Mouse (Mus musculus) urinary bladder, adult 18-20 months (tissue): ENCODE results near the gene Add3.

Experiments
- DNase-seq, 2 experiments: peaks; one replicate each; pipeline ENCODE4 v3.0.0; 2022; ENCODE audit warnings: low spot score in 2 of 2, mixed read lengths in 2 of 2

Gene Add3

DNA sequence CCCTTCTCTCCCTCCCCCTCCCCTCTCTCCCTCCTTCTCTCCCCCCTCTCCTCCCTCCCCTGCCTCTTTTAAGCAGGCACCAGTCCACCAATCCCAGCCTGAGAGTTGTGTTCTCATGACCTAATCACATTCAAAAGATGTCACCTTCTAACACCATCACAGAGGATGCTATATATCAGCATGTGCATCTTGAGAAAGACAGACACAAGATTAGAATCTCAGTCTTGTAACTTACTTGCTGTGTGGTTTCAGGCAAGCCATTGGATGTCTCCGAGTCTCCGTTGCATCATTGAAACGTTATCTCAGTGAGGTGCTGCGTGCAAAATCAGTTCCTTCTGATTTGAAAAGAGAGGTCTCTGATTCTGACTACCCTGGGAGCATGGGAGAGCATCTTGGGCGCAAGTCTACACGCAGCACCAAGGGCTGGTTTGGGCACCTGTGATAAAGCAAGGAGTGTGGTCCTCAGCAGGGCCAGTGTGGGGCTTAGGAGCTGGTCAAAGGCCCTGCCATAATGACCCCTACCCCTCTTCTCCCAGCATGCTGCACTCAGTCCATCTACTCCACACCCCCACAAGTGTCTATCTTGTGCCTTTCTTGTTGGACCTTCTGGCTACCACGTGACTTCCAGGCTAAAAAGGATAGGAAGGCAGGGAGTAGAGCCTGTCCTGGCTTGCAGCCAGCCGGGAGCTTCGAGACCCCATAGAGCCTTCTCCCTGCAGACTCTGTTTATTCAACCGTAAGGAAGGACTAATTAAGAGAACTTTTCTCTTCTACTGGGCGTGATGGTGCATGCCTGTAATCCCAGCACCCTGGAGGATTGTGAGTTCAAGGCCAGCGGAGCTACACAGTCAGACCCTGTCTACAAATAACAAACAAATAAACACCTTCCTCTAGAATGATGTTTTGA, 124.8 kb downstream of the Add3 start:
- DNase-seq, result no peak

- no peak for DNase-seq
Observed at GRCm38 (mm10) chr19:53267305-53267704, 127.1 kb downstream of the Add3 start.

DNA sequence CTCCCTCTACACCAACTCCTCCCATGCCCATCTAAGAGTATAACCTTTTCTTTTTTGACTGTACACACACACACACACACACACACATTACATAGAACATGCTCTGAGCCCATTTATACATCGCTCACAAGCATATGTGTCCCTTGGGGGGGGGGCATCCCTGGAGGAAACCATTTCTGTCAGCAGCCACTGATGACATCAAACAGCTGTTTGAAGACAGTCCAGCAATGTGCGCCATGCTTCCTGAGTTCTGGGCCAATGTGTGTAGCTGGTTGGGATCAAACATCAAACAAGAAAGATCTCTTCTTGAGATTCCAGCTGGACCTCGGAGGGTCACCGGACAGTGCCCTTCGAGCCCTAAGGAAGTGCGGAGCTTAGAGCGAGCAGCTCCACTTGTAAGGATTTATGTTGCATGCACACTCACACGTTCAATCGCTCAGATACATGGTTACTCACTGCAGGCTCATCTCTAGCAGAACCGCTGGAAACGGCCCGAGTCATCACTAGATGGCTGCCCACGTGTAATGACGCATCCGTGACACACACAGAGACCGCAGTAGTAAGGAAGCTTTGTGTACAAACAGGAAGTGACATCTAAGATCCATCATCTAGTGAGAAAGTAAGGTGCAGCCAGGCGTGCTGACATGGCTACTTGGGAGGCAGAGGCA, 132.9 kb downstream of the Add3 start:
- DNase-seq, result no peak

GRCm38 (mm10) chr19:53273781-53274428, 133.7 kb downstream of the Add3 start:
- no peak for DNase-seq

GRCm38 (mm10) chr19:53275204-53275603, 135.0 kb downstream of the Add3 start:
- DNase-seq, result no peak

DNA sequence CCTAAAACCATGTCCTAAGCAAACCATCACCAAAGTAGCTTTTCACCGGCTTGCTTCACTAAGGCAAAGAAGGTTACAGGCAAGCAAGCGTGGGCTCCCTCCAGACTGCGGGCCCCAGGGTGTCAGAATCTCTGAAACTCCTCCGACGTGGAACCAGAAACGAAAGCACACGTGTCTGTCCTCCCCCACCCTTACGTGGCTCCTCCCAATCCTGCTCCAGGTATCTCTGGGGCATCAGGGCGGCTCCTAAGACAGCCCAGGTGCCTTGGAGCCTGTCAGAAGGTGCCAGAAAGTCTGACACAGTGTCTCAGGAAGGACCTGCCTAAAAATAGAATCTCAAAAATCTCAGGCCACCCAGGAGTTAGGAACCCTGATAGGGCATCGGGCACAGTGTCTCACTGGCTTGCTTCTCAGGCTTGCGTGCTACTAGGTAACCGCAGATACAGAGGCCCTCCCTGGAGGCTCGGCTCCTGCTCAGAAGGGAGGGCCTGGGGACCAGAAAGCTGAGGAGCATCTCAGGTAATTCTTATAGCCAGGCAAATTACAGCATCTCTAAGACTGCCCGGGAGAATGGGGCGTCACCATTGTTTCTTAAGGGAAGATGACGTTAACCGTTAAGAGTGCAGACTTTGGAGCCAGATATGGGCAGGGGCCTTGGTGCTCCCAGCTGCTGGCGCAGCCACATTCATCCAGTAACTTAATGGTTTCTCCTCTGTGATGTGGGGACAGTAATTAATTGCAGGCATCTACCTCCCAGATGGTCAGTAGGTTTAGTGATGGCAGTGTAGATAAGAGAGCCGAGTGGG, 136.9 kb downstream of the Add3 start:
- peak; percentile 20 to 31 for DNase-seq

DNA sequence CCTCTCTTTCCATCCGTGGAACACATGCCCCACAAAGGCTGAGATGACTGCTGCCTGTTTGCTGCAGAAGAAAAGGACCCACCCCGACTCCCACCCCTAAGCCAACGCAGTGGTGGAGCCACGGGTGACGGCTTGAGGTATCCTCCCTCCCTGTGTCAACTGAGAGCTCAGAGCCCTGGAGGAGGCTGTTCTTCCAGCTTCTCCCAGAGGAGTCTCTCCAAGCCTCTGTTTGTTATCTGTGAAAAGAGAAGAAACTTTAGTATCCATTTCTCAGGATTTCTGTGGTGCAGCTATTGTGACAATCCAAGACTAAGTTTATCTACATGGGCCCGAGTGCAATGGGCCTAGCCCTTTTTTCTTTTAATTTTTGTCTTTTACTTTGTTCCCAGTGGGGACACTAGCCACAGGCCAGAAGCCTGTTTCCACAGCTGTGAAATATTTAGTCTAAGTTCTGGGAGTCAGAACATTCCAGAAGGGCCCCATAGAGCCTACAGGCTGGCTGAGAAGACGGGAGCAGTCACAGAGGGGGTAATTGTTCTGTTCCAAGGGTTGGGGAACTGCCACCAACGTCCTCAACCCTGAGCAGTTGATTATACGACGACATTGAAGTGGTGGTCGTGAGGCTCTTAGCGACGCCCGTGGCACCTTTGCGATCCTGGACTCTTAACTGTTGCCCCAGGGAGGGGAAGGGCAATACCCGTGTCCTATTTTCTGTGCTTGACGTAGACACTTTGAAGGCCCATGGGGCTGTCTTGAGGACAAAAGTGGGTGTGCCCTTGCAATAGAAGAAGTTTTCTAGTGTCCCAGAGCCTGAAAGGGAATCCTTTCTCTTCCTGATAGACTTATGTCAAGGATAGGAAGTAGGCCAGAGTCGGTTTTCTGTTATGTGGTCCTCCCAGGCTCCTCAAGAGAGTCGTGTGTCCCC, 138.5 kb downstream of the Add3 start:
- no peak for DNase-seq

GRCm38 (mm10) chr19:53280254-53280653, 140.0 kb downstream of the Add3 start:
- DNase-seq, result no peak

DNA sequence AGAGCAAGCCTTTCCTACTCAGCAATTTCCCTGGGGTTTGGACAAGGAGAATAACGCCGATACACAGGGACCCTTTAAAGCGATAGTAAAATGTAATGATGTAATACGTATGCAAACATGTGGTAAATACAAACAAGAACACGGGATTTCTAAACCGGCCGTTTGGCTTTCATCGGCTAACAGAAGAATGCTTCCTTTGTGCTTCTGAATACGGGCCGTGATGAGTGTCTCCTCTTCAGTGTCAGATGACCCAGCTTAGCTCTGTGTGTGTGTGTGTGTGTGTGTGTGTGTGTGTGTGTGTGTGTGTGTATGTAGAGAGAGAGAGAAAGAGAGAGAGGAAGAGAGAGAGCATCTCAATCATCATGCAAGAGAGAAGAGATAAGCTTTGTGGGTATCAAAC, 142.3 kb downstream of the Add3 start:
- DNase-seq, result no peak

DNA sequence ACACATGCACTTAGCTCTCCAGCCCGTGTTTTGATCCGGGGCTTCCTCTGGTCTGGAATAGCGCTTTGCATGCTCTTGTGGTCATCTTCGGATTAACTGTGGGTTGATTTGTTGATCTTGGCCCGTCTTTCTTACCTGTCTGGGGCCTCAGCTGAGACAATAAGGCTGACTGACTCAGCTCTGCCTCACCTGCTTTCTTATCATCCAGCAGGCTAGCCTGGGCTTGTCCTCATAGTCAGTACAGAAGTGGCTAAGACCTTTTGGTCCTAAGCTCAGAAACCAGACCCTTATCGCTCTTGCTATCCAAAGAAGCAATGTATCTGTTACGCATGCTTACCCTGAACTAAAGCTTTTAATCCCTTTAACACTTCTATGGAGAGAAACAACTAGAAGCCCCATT, 143.5 kb downstream of the Add3 start:
- DNase-seq, result peak in 1 of 2 experiments; percentile 65

- DNase-seq, result peak in 1 of 2 experiments; percentile 30
Observed at GRCm38 (mm10) chr19:53284268-53285208, 144.3 kb downstream of the Add3 start.

DNA sequence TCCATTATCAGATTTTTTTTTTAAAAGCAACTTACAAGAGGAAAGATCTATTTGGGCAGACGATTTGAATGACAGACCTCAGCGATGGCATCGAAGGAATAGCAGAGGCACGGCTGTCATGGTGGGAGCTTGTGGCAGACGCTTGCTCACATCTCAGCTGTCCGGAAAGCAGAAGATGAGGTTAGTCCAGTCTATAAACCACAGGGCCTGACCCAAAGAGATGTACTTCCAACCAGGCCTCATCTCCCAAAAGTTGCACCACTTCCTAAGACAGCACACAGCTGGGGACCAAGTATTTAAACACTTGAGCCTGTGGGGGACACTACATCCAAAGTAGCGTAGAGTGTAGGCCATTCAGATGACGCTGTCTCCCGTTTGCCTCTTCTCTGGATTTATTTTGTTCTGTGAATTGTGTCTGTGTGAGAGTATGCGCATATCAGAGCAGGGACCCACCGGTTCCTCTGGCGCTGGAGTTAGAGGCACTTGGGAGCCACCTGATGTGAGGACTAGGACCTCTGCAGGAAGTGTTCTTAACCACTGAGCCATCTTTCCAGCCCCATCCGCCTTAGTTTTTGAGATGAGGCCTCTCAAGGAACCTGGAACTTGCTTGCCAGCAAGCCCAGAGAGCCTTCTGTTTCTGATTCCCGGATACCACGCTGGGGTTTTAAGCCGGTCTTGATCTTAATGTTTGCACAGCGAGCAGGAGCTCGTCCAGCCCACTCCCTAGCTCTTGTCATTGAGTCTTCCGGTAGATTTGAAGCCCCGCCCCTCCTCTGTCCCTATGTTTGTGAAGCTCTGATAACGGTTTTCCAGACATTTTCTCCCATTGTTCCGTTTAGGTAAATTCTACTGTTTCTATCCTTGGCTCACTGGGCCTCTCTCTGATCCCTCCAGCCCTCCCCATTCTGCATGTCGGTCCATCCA, 156.3 kb downstream of the Add3 start:
- no peak for DNase-seq
